Mouse (Mus musculus): ENCODE data around the gene Nsfl1c. TPM values are rescaled to one million over a fixed set of nuclear protein-coding genes. Genes with fewer than 3 reads are reported as not detected.

Nsfl1c gene
- total RNA-seq, 1 experiment: 155 TPM

- no peak for TF ChIP-seq ZNF384 (IDR thresholded peaks at IDR 0.05; ENCODE audit: low read depth, low read length)
- no peak for TF ChIP-seq HCFC1 (IDR thresholded peaks at IDR 0.05; ENCODE audit: borderline replicate concordance, insufficient read depth, low read length)
- no peak for TF ChIP-seq MAFK (IDR thresholded peaks at IDR 0.05; ENCODE audit: insufficient read depth, low read depth, low read length)
- no peak for TF ChIP-seq CHD2 (IDR thresholded peaks at IDR 0.05; ENCODE audit: low read depth, low read length)
- TF ChIP-seq ZC3H11A (IDR thresholded peaks at IDR 0.05; ENCODE audit: borderline replicate concordance, low read depth, low read length): no peak
- DNase-seq (ENCODE audit: low read depth, low spot score): no peak
- Histone ChIP-seq H3K4me1 (ENCODE audit: control insufficient read depth in 2 of 2, insufficient read depth in 2 of 2, low read length in 2 of 2, poor library complexity in 1 of 2) (no peaks in the 10 kb centered on the region), H3K9me3 (ENCODE audit: control insufficient read depth, insufficient read depth, low read depth, low read length) (no peaks in the 10 kb centered on the region), H3K27ac (ENCODE audit: insufficient read depth, low read depth, low read length, poor library complexity, severe bottlenecking) (no peak overlapping the region), H3K36me3 (ENCODE audit: control insufficient read depth, insufficient read depth, low read length, poor library complexity, severe bottlenecking) (no peaks in the 10 kb centered on the region; the same call in 1 of the 2 replicates), H3K9ac (ENCODE audit: insufficient read depth, low read depth, low read length, poor library complexity, severe bottlenecking) (no peak overlapping the region), H3K4me3 (ENCODE audit: insufficient read depth in 1 of 2, low read depth in 1 of 2, low read length in 2 of 2, poor library complexity in 1 of 2, severe bottlenecking in 1 of 2) (no peak overlapping the region)
- in situ Hi-C loops (cut with MboI; ENCODE audit: low sequenced_read_pairs in 2 of 2, unreplicated experiment in 2 of 2): no loop called here
Measured at GRCm38 (mm10) chr2:151519000-151519399, 25.0 kb downstream of the Nsfl1c start.

GRCm38 (mm10) chr2:151524324-151525041 lies 30.5 kb downstream of the Nsfl1c start:
- H3K4me1 ChIP-seq (ENCODE audit: control insufficient read depth in 2 of 2, insufficient read depth in 2 of 2, low read length in 2 of 2, poor library complexity in 1 of 2): no peaks in the 10 kb centered on the region
- no peak overlapping the region for H3K27ac ChIP-seq (ENCODE audit: insufficient read depth, low read depth, low read length, poor library complexity, severe bottlenecking)
- no peaks in the 10 kb centered on the region for H3K9me3 ChIP-seq (ENCODE audit: control insufficient read depth, insufficient read depth, low read depth, low read length)
- in situ Hi-C loops (cut with MboI; ENCODE audit: low sequenced_read_pairs in 2 of 2, unreplicated experiment in 2 of 2): no loop called here
- no peak for TF ChIP-seq ZNF384 (IDR thresholded peaks at IDR 0.05; ENCODE audit: low read depth, low read length)
- no peak for TF ChIP-seq ZC3H11A (IDR thresholded peaks at IDR 0.05; ENCODE audit: borderline replicate concordance, low read depth, low read length)
- no peaks in the 10 kb centered on the region for H3K36me3 ChIP-seq (ENCODE audit: control insufficient read depth, insufficient read depth, low read length, poor library complexity, severe bottlenecking)
- H3K9ac ChIP-seq (ENCODE audit: insufficient read depth, low read depth, low read length, poor library complexity, severe bottlenecking): no peak overlapping the region
- no peak for DNase-seq (ENCODE audit: low read depth, low spot score)
- H3K4me3 ChIP-seq (ENCODE audit: insufficient read depth in 1 of 2, low read depth in 1 of 2, low read length in 2 of 2, poor library complexity in 1 of 2, severe bottlenecking in 1 of 2): no peak overlapping the region

- H3K4me3 ChIP-seq (ENCODE audit: insufficient read depth in 1 of 2, low read depth in 1 of 2, low read length in 2 of 2, poor library complexity in 1 of 2, severe bottlenecking in 1 of 2): no peak overlapping the region
- H3K36me3 ChIP-seq (ENCODE audit: control insufficient read depth, insufficient read depth, low read length, poor library complexity, severe bottlenecking): no peaks in the 10 kb centered on the region
- no peaks in the 10 kb centered on the region for H3K9me3 ChIP-seq (ENCODE audit: control insufficient read depth, insufficient read depth, low read depth, low read length)
- no peak overlapping the region for H3K9ac ChIP-seq (ENCODE audit: insufficient read depth, low read depth, low read length, poor library complexity, severe bottlenecking)
- DNase-seq (ENCODE audit: low read depth, low spot score): no peak
- in situ Hi-C loops (cut with MboI; ENCODE audit: low sequenced_read_pairs in 2 of 2, unreplicated experiment in 2 of 2): no loop called here
- no peak overlapping the region for H3K27ac ChIP-seq (ENCODE audit: insufficient read depth, low read depth, low read length, poor library complexity, severe bottlenecking)
- H3K4me1 ChIP-seq (ENCODE audit: control insufficient read depth in 2 of 2, insufficient read depth in 2 of 2, low read length in 2 of 2, poor library complexity in 1 of 2): peaks cover 0 to 2% of the 10 kb centered on the region in 2 experiments; a peak in 1 of 4 replicates
- TF ChIP-seq MAFK (IDR thresholded peaks at IDR 0.05; ENCODE audit: insufficient read depth, low read depth, low read length): no peak
- TF ChIP-seq CHD2 (IDR thresholded peaks at IDR 0.05; ENCODE audit: low read depth, low read length): no peak
- TF ChIP-seq ZNF384 (IDR thresholded peaks at IDR 0.05; ENCODE audit: low read depth, low read length): no peak
- TF ChIP-seq HCFC1 (IDR thresholded peaks at IDR 0.05; ENCODE audit: borderline replicate concordance, insufficient read depth, low read length): no peak
- no peak for TF ChIP-seq ZC3H11A (IDR thresholded peaks at IDR 0.05; ENCODE audit: borderline replicate concordance, low read depth, low read length)
Measured at GRCm38 (mm10) chr2:151525520-151525919, 31.5 kb downstream of the Nsfl1c start.

- H3K4me3 ChIP-seq (ENCODE audit: insufficient read depth in 1 of 2, low read depth in 1 of 2, low read length in 2 of 2, poor library complexity in 1 of 2, severe bottlenecking in 1 of 2): no peak overlapping the region
- H3K4me1 ChIP-seq (ENCODE audit: control insufficient read depth in 2 of 2, insufficient read depth in 2 of 2, low read length in 2 of 2, poor library complexity in 1 of 2): peaks cover 0 to 11% of the 10 kb centered on the region in 2 experiments; a peak in 1 of 4 replicates
- no peak overlapping the region for H3K9ac ChIP-seq (ENCODE audit: insufficient read depth, low read depth, low read length, poor library complexity, severe bottlenecking)
- DNase-seq (ENCODE audit: low read depth, low spot score): no peak
- no peak overlapping the region for H3K27ac ChIP-seq (ENCODE audit: insufficient read depth, low read depth, low read length, poor library complexity, severe bottlenecking)
- H3K9me3 ChIP-seq (ENCODE audit: control insufficient read depth, insufficient read depth, low read depth, low read length): no peaks in the 10 kb centered on the region
- TF ChIP-seq ZNF384 (IDR thresholded peaks at IDR 0.05; ENCODE audit: low read depth, low read length) (no peak), CHD2 (IDR thresholded peaks at IDR 0.05; ENCODE audit: low read depth, low read length) (no peak), ZC3H11A (IDR thresholded peaks at IDR 0.05; ENCODE audit: borderline replicate concordance, low read depth, low read length) (no peak), HCFC1 (IDR thresholded peaks at IDR 0.05; ENCODE audit: borderline replicate concordance, insufficient read depth, low read length) (no peak), MAFK (IDR thresholded peaks at IDR 0.05; ENCODE audit: insufficient read depth, low read depth, low read length) (no peak)
- in situ Hi-C loops (cut with MboI; ENCODE audit: low sequenced_read_pairs in 2 of 2, unreplicated experiment in 2 of 2): no loop called here
- no peaks in the 10 kb centered on the region for H3K36me3 ChIP-seq (ENCODE audit: control insufficient read depth, insufficient read depth, low read length, poor library complexity, severe bottlenecking)
Measured at GRCm38 (mm10) chr2:151528066-151528465, 34.1 kb downstream of the Nsfl1c start.

All from ES-E14 (cell line).